ENCODE assay signal across 8 mouse cellular contexts in genomic region chr11:97796910-97797309, GRCm38 (mm10). TPM values are rescaled to one million over a fixed set of nuclear protein-coding genes. Genes with fewer than 3 reads are reported as not detected.
DNase-seq lines count a peak whose midpoint lies in the region; ATAC-seq and TF ChIP-seq lines count a peak whose summit lies in the region.

No protein-coding gene starts in this region.

- WGBS in forebrain, embryonic 11.5 days, result 3% methylated on average over 6 of the region's 6 CpGs
- 3% methylated on average over 6 of the region's 6 CpGs for WGBS in forebrain, embryonic 13.5 days
- WGBS in thymus, adult 2 months, result 15% methylated on average over 6 of the region's 6 CpGs

- H3K27ac ChIP-seq in forebrain, embryonic 11.5 days (ENCODE audit: low read depth, low read length), result no peak overlapping the region
- H3K27ac ChIP-seq in forebrain, embryonic 13.5 days, result no peak overlapping the region
- no peak overlapping the region for H3K27ac ChIP-seq in thymus, adult 2 months (ENCODE audit: control insufficient read depth, insufficient read depth, low read length)

- no peak overlapping the region for H3K9ac ChIP-seq in forebrain, embryonic 11.5 days (ENCODE audit: low read length)
- no peak overlapping the region for H3K9ac ChIP-seq in forebrain, embryonic 13.5 days

- peak; percentile 80 for DNase-seq in forebrain, embryonic 11.5 days (ENCODE audit: low spot score)
- peak; percentile 61 for DNase-seq in urinary bladder, postnatal 14 days (ENCODE audit: low spot score)
- DNase-seq in urinary bladder, adult 18-20 months (ENCODE audit: low spot score in 2 of 2), result no peak
- DNase-seq in embryo, embryonic 9.5 days (ENCODE audit: extremely low spot score), result peak; percentile 81
- peak; percentile 74 to 82 for DNase-seq in layer of hippocampus, postnatal 10 days (ENCODE audit: low spot score in 2 of 2)
- peak; percentile 66 for DNase-seq in mesoderm, embryonic 11.5 days (ENCODE audit: low read depth, low spot score)
- peak; percentile 73 for DNase-seq in thymus, adult 2 months

- no peaks in the 10 kb centered on the region for H3K36me3 ChIP-seq in forebrain, embryonic 11.5 days (ENCODE audit: control insufficient read depth, insufficient read depth, low read length)
- no peaks in the 10 kb centered on the region for H3K36me3 ChIP-seq in forebrain, embryonic 13.5 days (ENCODE audit: poor library complexity, severe bottlenecking)
- no peaks in the 10 kb centered on the region for H3K36me3 ChIP-seq in thymus, adult 2 months (ENCODE audit: control insufficient read depth, insufficient read depth, low read length)

- no peak overlapping the region for H3K4me3 ChIP-seq in forebrain, embryonic 11.5 days (ENCODE audit: low read depth, low read length)
- no peak overlapping the region for H3K4me3 ChIP-seq in forebrain, embryonic 13.5 days
- no peak overlapping the region for H3K4me3 ChIP-seq in thymus, adult 2 months (ENCODE audit: control insufficient read depth, insufficient read depth, low read length)

- no peak for ATAC-seq in forebrain, embryonic 11.5 days (replicated peaks; ENCODE audit: low FRiP score)
- no peak for ATAC-seq in forebrain, embryonic 13.5 days

- no peak for TF ChIP-seq POLR2A in thymus, adult 2 months (IDR thresholded peaks at IDR 0.05; ENCODE audit: control insufficient read depth, extremely low read depth, insufficient read depth, low read length, poor library complexity)

- H3K9me3 ChIP-seq in forebrain, embryonic 11.5 days (ENCODE audit: control insufficient read depth, low read length), result no peaks in the 10 kb centered on the region
- H3K9me3 ChIP-seq in forebrain, embryonic 13.5 days (replicated peaks), result peaks cover 4% of the 10 kb centered on the region

- peaks cover 8% of the 10 kb centered on the region for H3K4me1 ChIP-seq in forebrain, embryonic 11.5 days (replicated peaks; ENCODE audit: control insufficient read depth, insufficient read depth, low read length)
- peaks cover 17% of the 10 kb centered on the region for H3K4me1 ChIP-seq in forebrain, embryonic 13.5 days
- H3K4me1 ChIP-seq in thymus, adult 2 months (replicated peaks; ENCODE audit: control insufficient read depth, insufficient read depth, low read length), result peaks cover 12% of the 10 kb centered on the region

- no peaks in the 10 kb centered on the region for H3K27me3 ChIP-seq in forebrain, embryonic 11.5 days (ENCODE audit: control insufficient read depth, insufficient read depth, low read length)
- no peaks in the 10 kb centered on the region for H3K27me3 ChIP-seq in forebrain, embryonic 13.5 days
- H3K27me3 ChIP-seq in thymus, adult 2 months (ENCODE audit: control insufficient read depth, insufficient read depth, low read length), result no peaks in the 10 kb centered on the region

- TF ChIP-seq CTCF in thymus, adult 2 months (IDR thresholded peaks at IDR 0.05; ENCODE audit: borderline replicate concordance, control insufficient read depth, extremely low read depth, insufficient read depth, low read length, poor library complexity), result no peak

- H3K4me2 ChIP-seq in forebrain, embryonic 11.5 days (ENCODE audit: low read depth, low read length, severe bottlenecking), result no peak overlapping the region
- H3K4me2 ChIP-seq in forebrain, embryonic 13.5 days, result no peak overlapping the region; the same call in 1 of the 2 replicates

RNA-seq across cellular contexts. Expression of gene Lasp1, which starts 1.9 kb away (rescaled TPM):
- polyA plus RNA-seq in forebrain, embryonic 11.5 days (2014; fragmentation: Nextera tagmentation; extraction: Ambion mirVana), result 77.6 and 77.8 TPM in 2 replicates
- 95.3 and 109 TPM in 2 replicates for polyA plus RNA-seq in forebrain, embryonic 13.5 days (2015; fragmentation: Nextera tagmentation; extraction: Ambion mirVana)
- total RNA-seq in layer of hippocampus, postnatal 10 days (2021), result 100 to 1,000 TPM; 148 to 150 TPM
- polyA plus RNA-seq in thymus, adult 2 months (2012; rRNA removed), result 167 and 178 TPM in 2 replicates

RNA-seq across cellular contexts. Expression of gene Rpl23, which starts 14.7 kb away (rescaled TPM):
- polyA plus RNA-seq in forebrain, embryonic 11.5 days (2014; fragmentation: Nextera tagmentation; extraction: Ambion mirVana), result 400 and 454 TPM in 2 replicates
- polyA plus RNA-seq in forebrain, embryonic 13.5 days (2015; fragmentation: Nextera tagmentation; extraction: Ambion mirVana), result 386 and 461 TPM in 2 replicates
- 100 to 1,000 TPM; 458 to 501 TPM for total RNA-seq in layer of hippocampus, postnatal 10 days (2021)
- polyA plus RNA-seq in thymus, adult 2 months (2012; rRNA removed), result 140 and 154 TPM in 2 replicates

RNA-seq across cellular contexts. Expression of gene 1700001P01Rik, which starts 21.2 kb away (rescaled TPM):
- 0.44 TPM in 1 of 2 replicates, not detected in the other for polyA plus RNA-seq in forebrain, embryonic 11.5 days (2014; fragmentation: Nextera tagmentation; extraction: Ambion mirVana)
- polyA plus RNA-seq in forebrain, embryonic 13.5 days (2015; fragmentation: Nextera tagmentation; extraction: Ambion mirVana), result 0.62 and 0.76 TPM in 2 replicates
- total RNA-seq in layer of hippocampus, postnatal 10 days (2021), result under 1 TPM; 0.58 to 0.85 TPM
- polyA plus RNA-seq in thymus, adult 2 months (2012; rRNA removed), result 0.38 and 0.50 TPM in 2 replicates

RNA-seq across cellular contexts. Expression of gene Cwc25, which starts 30.6 kb away (rescaled TPM):
- 16.3 and 19.5 TPM in 2 replicates for polyA plus RNA-seq in forebrain, embryonic 11.5 days (2014; fragmentation: Nextera tagmentation; extraction: Ambion mirVana)
- polyA plus RNA-seq in forebrain, embryonic 13.5 days (2015; fragmentation: Nextera tagmentation; extraction: Ambion mirVana), result 18.0 and 20.1 TPM in 2 replicates
- total RNA-seq in layer of hippocampus, postnatal 10 days (2021), result 10 to 100 TPM; 19.5 to 20.6 TPM
- polyA plus RNA-seq in thymus, adult 2 months (2012; rRNA removed), result 14.9 and 16.6 TPM in 2 replicates

RNA-seq across cellular contexts. Expression of gene B230217C12Rik, which starts 43.7 kb away (rescaled TPM):
- polyA plus RNA-seq in forebrain, embryonic 11.5 days (2014; fragmentation: Nextera tagmentation; extraction: Ambion mirVana), result 13.3 and 17.7 TPM in 2 replicates
- 17.4 and 18.7 TPM in 2 replicates for polyA plus RNA-seq in forebrain, embryonic 13.5 days (2015; fragmentation: Nextera tagmentation; extraction: Ambion mirVana)
- 10 to 100 TPM; 33.9 to 34.7 TPM for total RNA-seq in layer of hippocampus, postnatal 10 days (2021)
- polyA plus RNA-seq in thymus, adult 2 months (2012; rRNA removed), result 4.7 and 6.2 TPM in 2 replicates

Comparison
In these comparisons a context has a peak if more than half of its experiments do, and no peak if none do; other contexts are left out.
1. DNase-seq: peak in forebrain, embryonic 11.5 days (single experiment), urinary bladder, postnatal 14 days (single experiment), embryo, embryonic 9.5 days (single experiment), layer of hippocampus, postnatal 10 days (2 of 2), mesoderm, embryonic 11.5 days (single experiment) and thymus, adult 2 months (single experiment); none in urinary bladder, adult 18-20 months (0 of 2).